Mouse (Mus musculus): ENCODE data around the gene St14.

St14 gene

DNA sequence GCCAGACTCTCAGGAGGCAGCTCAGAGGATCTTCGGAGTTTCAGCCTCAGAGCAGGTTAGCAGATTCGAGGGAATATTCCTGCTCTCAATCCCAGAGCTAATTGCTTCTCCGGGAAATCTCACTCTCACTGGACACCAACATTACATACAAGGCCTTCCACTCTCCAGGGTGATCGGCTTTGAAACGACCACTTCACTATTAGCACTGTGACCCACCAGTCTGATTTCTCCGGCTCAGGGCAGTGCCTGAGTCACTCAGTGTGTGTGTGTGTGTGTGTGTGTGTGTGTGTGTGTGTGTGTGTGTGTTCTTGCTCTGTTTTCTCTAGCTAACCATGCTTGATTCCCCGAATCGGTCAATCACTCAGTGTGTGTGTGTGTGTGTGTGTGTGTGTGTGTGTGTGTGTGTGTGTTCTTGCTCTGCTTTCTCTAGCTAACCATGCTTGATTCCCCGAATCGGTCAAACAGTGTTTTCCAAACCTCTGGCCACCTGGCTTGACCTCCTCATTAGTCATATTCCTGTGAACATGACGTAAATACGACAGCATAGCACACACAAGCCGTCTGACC is 9.1 kb downstream of the St14 start:
- DNase-seq = no peak

DNA sequence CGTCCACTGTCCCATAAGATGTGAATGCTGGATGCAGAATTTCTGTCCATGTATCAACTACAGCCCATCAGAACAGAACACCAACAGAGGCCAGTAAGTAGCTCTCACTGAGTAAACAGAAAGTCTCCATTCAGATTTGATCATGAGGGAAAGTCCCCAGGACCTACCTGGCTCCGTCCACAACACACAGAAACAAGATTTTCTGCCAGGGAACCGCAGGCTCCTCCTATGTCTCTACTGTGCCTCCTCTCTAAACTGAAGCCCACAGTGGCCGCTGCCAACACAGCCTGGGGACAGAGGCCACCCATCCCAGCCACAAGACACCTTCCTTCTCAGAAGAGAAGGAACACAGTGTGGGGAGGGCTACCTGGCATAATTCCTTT is 11.1 kb downstream of the St14 start:
- DNase-seq = no peak

GRCm38 (mm10) chr9:31119882-31120532 is 11.6 kb downstream of the St14 start:
- peak; percentile 17 for DNase-seq

GRCm38 (mm10) chr9:31119405-31119804 is 12.2 kb downstream of the St14 start:
- no peak for DNase-seq

DNA sequence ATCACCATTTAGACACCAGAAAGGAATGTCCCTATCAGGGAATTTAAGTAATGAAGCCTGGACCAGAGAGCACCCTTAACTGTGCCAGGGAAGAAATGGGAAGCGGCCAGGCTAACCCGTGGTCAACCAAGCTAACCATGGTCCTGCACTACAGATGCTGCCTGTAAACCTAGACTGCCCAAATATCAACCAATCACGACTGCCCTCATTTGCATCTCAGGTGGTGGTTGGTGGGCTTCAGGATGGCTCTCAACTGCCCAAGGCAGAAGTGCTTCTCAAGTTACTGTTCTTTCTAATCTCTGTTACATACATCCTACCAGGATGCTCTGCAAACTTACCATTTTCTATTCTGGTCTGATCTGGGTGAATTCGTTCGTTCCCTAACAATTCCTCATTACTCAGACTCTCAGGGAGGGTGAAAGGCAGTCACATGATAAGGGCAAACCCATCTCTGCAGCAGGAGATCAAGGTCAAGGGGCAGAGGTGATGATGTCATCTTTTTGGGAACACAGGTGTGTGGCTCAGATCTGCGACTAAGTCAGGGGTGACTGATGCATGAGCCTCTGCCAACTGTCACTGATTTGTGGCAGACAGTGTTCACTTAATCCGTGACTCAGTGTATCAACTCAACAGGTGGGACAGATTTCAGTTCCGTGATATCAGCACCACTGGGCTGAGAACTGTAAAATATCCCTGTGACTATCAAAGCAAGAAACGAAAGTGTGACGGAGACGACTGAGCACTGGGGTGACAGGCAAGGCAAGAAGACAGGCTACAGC is 12.9 kb downstream of the St14 start:
- no peak for DNase-seq

DNA sequence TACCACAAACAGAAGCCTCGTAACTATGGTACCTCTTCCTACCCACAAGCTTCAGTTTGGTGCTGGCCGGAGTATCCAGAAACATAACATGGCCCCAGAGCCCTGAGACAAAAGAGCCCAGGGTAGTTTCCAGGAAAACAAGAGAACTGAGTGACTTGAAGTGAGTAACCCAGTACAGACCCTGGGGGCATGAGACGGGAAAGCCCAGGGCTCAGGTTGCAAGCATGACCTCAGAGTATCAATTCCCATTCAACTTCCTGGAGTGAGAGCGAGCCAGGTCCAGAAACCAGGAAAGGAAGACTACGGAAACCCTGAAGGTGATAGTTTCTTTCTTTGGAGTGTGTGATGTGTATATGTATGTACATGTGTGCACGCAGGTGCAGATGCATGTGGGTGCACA is 14.2 kb downstream of the St14 start:
- DNase-seq = no peak

DNA sequence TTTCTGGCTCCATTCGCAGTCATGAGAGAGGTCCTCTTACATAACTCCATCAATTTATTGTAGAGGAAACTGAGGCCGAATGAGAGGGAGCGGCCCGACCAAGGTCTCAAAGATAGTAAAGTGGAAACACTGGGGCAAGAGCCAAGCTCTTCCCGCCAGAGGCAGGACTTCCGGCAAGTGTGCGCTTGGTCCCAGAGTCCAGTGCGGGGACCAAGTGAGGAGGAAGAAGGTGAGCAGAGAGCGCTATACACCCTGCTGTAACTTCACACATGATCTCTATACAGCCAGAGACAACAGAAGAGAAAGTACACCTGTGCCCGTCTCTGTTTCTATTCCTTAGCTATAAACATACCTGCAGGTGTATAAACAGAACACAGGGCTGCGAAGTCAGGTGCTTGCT is 14.6 kb downstream of the St14 start:
- no peak for DNase-seq

DNA sequence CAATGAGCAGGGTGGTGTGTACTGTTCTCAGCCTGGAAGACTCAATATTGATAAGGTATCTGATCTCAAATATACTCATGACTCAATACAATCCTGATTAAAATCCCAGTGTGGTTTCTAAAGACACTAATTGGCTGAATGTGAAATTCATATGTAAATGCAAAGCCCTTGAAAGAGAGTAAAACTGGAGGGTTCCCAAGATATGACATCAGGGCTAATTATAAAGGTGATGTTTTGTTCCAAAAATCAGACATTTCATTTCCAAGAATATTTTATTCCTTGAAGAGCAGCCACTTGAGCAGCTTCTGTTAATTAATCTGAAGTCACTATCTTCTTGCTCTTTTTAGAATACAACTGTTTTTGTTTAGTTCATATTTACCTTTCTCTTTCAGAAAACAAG is 16.1 kb downstream of the St14 start:
- DNase-seq = no peak

GRCm38 (mm10) chr9:31108464-31108863 is 23.2 kb downstream of the St14 start:
- no peak for DNase-seq

DNA sequence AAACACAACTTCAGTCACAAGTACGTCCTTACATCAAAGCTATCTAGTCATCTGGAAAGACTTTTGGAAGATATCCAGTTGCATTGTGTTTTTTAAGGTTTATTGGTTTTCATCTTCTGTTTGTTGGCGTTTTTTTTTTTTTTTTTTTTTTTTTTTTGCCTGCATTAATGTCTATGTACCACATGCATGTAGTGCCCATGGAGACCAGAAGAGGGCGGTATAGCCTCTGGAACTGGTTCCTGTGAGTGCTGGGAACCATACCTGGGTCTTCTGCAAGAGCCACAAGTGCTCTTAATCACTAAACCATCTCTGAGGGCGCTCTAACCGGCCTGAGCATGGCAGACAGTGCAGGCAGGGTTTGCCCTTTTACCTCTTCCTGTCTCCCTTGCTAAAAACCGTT is 33.5 kb downstream of the St14 start:
- DNase-seq = no peak

DNA sequence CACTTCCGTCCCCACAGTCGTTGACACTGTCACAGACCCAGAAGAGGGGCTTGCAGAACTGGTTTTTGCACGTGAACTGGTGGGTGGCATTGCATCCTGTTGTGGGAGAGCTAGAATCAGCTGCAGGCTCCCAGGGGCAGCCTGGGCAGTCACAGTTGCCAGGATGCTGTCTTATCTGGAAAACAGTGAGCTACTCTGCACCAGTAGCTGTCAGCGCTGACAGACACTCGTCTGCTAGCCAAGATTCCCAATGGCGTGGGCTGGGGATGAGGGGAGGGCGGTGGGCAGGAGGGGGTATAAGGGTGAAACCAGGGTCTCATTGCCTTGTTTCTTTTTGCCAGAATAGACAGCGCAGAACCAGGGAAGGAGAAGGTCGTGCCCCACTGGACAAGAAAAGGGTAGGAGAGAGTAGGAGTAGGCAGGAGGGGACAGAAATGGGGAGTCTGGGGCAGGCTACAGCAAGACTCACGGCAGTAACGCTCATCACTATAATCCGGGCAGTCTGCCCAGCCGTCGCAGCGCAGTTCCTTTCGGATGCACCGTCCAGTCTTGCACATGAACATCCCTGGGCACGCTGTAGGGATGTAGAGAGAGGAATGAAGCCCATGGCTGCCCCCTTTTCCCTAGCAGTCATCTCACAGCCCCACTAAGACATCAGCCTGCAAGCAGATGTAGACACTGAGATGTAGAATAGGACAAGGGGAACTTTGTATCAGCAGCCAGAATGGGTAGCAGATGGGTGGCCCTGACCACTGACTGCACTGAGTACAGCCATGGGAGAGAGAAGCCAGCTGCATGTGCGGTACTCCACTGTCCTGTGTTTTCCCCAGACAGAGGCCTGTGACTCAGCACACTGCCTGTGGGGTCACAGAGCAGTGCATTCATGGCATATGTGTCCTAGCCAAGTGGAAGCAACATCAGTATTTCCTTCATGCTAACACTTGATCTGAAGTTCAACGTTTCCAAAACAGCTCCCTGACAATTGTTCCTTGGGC is 34.3 kb downstream of the St14 start:
- DNase-seq = no peak

DNA sequence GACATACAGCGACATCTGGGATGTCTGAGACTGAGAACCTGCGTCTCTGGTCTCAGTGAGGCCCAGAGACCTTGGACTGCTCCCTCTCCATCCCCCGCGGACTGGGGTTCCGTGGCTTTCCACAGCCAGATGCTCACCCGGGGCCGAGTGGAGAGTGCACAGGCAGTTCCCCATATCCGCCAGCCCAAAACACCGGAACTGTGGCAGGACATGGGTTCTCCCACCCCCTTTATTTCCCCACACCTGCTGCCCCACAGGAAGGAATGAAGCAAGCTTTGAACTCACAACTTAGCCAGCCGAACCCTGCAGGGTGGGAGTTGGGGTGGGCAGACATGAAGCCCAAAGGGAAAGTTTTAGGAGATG is 38.8 kb downstream of the St14 start:
- no peak for DNase-seq

- no peak for DNase-seq
These were observed 39.4 kb downstream of the St14 start for GRCm38 (mm10) chr9:31092111-31092832.

DNA sequence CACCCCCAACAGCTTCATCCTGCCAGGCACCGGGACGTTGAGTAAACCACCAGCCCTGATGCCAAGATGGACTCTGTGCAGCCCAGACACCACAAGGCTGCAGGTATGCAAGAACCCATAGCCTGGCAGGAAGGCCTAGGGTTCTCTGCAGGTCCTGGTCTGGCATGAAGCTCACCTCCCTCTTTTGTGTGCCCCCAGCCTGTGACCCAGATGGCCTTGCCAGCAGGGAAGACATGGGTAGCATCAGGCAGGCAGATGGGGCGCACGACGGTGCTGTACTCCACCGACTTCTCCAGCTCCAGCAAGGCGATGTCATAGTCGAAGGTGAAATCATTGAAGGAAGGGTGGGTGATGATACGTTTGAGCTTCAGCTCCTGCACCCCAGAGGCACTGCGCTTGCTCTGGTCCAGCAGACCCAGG is 40.5 kb downstream of the St14 start:
- DNase-seq = no peak

GRCm38 (mm10) chr9:31090081-31091023 is 41.3 kb downstream of the St14 start:
- no peak for DNase-seq

DNA sequence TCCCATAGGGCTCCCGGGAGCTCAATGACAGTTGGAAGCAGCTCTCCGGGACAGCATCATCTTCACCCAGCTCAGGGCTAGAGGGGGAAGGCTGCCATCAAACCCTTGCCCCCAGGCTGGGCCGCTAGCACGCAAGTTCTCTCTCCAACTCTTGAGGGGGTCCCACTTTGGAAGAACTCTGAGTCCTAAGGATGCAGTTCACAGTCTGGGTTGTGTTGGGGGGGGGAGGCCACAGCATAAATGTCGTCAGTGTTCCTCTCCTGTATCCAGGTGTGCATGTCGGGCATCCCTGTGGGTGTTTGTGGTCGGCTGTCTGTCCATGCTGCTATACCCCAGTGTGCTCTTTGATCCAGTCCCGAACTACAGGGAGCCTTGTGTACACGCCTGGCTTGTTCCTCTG is 42.1 kb downstream of the St14 start:
- DNase-seq = no peak

GRCm38 (mm10) chr9:31088883-31089282 is 42.8 kb downstream of the St14 start:
- no peak for DNase-seq

GRCm38 (mm10) chr9:31088116-31088515 is 43.5 kb downstream of the St14 start:
- no peak for DNase-seq

- DNase-seq = no peak
These were observed 44.2 kb downstream of the St14 start for GRCm38 (mm10) chr9:31087466-31087865.

DNA sequence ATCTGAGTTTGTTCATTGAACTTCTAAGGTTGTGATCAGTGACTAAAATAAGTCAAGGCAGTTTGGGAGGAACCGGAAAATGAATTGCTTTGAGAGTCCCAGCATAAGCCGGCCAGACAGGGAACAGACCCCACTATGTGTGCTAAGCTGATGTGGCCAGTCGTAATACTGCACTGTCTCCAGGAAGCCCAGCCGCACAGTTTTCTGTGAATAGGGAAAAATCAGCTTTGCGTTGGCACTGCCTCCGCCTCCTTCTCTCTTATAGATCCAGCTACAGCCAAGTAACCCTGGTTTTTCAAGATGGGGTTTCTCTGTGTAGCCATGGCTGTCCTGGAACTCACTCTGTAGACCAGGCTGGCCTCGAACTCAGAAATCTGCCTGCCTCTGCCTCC is 44.9 kb downstream of the St14 start:
- DNase-seq = no peak

DNA sequence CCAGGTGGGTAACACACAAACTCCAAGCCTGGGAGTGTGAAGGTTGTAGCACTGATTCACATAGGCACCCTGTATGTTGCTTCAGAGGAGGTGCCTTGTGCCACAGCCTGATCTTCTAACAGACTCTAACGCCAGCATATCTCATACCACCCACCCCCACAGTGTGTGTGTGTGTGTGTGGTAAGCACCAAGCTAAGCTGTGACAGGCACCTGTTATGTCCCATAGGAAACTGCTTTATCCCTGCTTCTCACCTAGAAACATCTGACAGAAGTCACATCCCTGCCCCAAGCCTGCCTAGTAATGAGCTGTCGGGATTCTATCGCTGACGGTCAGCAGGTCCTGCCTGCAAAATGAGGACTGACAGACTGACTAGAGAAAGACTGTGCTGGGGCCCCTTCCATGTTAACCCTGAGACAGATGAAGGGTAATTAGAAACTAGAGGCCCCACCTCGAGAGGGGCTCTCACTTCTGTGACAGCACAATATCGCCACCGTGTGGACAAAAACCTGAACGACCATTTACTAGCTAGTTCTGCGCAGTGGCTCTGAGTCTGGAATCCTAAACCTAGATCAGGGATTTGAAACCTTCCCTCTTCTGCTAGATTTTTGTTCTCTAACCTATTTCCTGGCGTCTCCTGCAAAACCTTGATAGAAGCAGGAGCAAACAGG is 45.4 kb downstream of the St14 start:
- peak; percentile 30 for DNase-seq

Measured in kidney, adult 11 months (tissue).